13 mouse cellular contexts compared by ENCODE assay signal in the genomic region with DNA sequence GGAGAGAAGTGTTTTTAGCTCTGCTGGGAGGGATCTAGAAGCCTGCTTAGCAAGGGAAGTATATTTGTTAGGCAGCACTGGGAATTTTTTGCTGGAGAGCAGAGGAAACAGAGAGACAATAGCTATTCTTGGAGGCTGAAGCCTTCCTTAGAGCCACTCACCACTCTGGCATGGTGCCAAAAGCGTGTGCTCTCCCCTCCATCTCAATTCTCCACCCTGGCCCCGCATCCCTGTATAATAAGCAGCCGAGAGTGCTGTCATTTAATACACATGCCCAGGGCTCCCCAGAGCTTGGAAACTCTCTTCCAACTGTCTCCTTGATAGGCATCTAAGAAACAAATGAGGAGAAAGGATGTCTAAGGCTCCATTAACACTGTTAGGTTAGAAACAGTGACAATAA.
DNase-seq lines count a peak whose midpoint lies in the region; ATAC-seq lines count a peak whose summit lies in the region.
"Had no signal": no experiment of that assay in that cellular context is flagged by ENCODE, and none has a peak within 500 bp of the region (broad histone marks: within the 10 kb centered on the region; RNA-seq: fewer than 3 reads in every experiment).

No protein-coding gene starts in this region.

- 0 out of 2 replicates have a peak, but pooled peaks have one; percentile 49 for ATAC-seq in heart, embryonic 11.5 days (replicated peaks; ENCODE audit: insufficient number of reproducible peaks, low FRiP score, low TSS enrichment)
- no peak for ATAC-seq in liver, embryonic 12.5 days
- ATAC-seq in forebrain, embryonic 14.5 days: peak; percentile 68; the same call in 1 of the 2 replicates
- ATAC-seq in midbrain, embryonic 15.5 days (replicated peaks): peak; percentile 80
- ATAC-seq in granulocyte monocyte progenitor cell, adult 5-6 weeks (replicated peaks; ENCODE audit: poor library complexity, severe bottlenecking): no peak

- no peak overlapping the region for H3K27ac ChIP-seq in heart, embryonic 11.5 days (ENCODE audit: low read depth, low read length)
- no peak overlapping the region for H3K27ac ChIP-seq in liver, embryonic 12.5 days
- H3K27ac ChIP-seq in forebrain, embryonic 14.5 days (ENCODE audit: low read depth, low read length): no peak overlapping the region; the same call in 1 of the 2 replicates
- no peak overlapping the region for H3K27ac ChIP-seq in midbrain, embryonic 15.5 days
- H3K27ac ChIP-seq: stomach, embryonic 15.5 days had no signal

- WGBS in heart, embryonic 11.5 days (ENCODE audit: insufficient replicate concordance): 45% methylated on average over 3 of the region's 3 CpGs
- 56% methylated on average over 3 of the region's 3 CpGs for WGBS in liver, embryonic 12.5 days (ENCODE audit: insufficient replicate concordance)
- 1% methylated on average over 3 of the region's 3 CpGs for WGBS in forebrain, embryonic 14.5 days
- 19% methylated on average over 3 of the region's 3 CpGs for WGBS in midbrain, embryonic 15.5 days

- no peak for DNase-seq in heart, adult 9 months (ENCODE audit: low spot score in 2 of 2)
- peak; percentile 5 for DNase-seq in liver
- DNase-seq in forebrain, embryonic 14.5 days (ENCODE audit: low spot score): peak; percentile 74
- no peak for DNase-seq in ovary, postnatal 10 days (ENCODE audit: low spot score)
- DNase-seq: adrenal gland, postnatal 14 days; cerebellum, adult 9-10 months; gastrocnemius, postnatal 36 days; kidney, adult 9 months had no signal

- H3K9ac ChIP-seq in heart, embryonic 11.5 days (ENCODE audit: low read depth, low read length): no peak overlapping the region
- H3K9ac ChIP-seq in liver, embryonic 12.5 days: no peak overlapping the region
- H3K9ac ChIP-seq in forebrain, embryonic 14.5 days (ENCODE audit: low read length): no peak overlapping the region
- no peak overlapping the region for H3K9ac ChIP-seq in midbrain, embryonic 15.5 days
- H3K9ac ChIP-seq: stomach, embryonic 15.5 days had no signal

- no peak overlapping the region for H3K4me2 ChIP-seq in heart, embryonic 11.5 days
- H3K4me2 ChIP-seq in liver, embryonic 12.5 days: no peak overlapping the region
- no peak overlapping the region for H3K4me2 ChIP-seq in forebrain, embryonic 14.5 days (ENCODE audit: low read length)
- no peak overlapping the region for H3K4me2 ChIP-seq in midbrain, embryonic 15.5 days
- H3K4me2 ChIP-seq: stomach, embryonic 15.5 days had no signal

- H3K4me3 ChIP-seq in heart, embryonic 11.5 days (ENCODE audit: low read depth, low read length): no peak overlapping the region
- no peak overlapping the region for H3K4me3 ChIP-seq in liver, embryonic 12.5 days
- H3K4me3 ChIP-seq in forebrain, embryonic 14.5 days (ENCODE audit: low read depth, low read length): no peak overlapping the region
- H3K4me3 ChIP-seq in midbrain, embryonic 15.5 days: no peak overlapping the region
- H3K4me3 ChIP-seq: stomach, embryonic 15.5 days had no signal

- H3K27me3 ChIP-seq in heart, embryonic 11.5 days (ENCODE audit: control insufficient read depth, insufficient read depth, low read length): no peaks in the 10 kb centered on the region
- no peaks in the 10 kb centered on the region for H3K27me3 ChIP-seq in liver, embryonic 12.5 days (replicated peaks)
- no peaks in the 10 kb centered on the region for H3K27me3 ChIP-seq in forebrain, embryonic 14.5 days (replicated peaks; ENCODE audit: control insufficient read depth, insufficient read depth, low read length)
- H3K27me3 ChIP-seq in midbrain, embryonic 15.5 days (replicated peaks): no peaks in the 10 kb centered on the region
- H3K27me3 ChIP-seq: stomach, embryonic 15.5 days had no signal

- no peaks in the 10 kb centered on the region for H3K4me1 ChIP-seq in heart, embryonic 11.5 days (ENCODE audit: control insufficient read depth, insufficient read depth, low read length)
- H3K4me1 ChIP-seq in liver, embryonic 12.5 days: no peaks in the 10 kb centered on the region
- peaks cover 6% of the 10 kb centered on the region; the same call in 1 of the 2 replicates for H3K4me1 ChIP-seq in forebrain, embryonic 14.5 days (ENCODE audit: control insufficient read depth, insufficient read depth, low read length)
- peaks cover 10% of the 10 kb centered on the region; the same call in 1 of the 2 replicates for H3K4me1 ChIP-seq in midbrain, embryonic 15.5 days
- H3K4me1 ChIP-seq: stomach, embryonic 15.5 days had no signal

- H3K9me3 ChIP-seq in heart, embryonic 11.5 days (replicated peaks; ENCODE audit: control insufficient read depth, low read length): no peaks in the 10 kb centered on the region
- H3K9me3 ChIP-seq in liver, embryonic 12.5 days (replicated peaks): no peaks in the 10 kb centered on the region
- no peaks in the 10 kb centered on the region for H3K9me3 ChIP-seq in forebrain, embryonic 14.5 days (replicated peaks; ENCODE audit: control insufficient read depth, low read length)
- H3K9me3 ChIP-seq in midbrain, embryonic 15.5 days: no peaks in the 10 kb centered on the region
- H3K9me3 ChIP-seq: stomach, embryonic 15.5 days had no signal

- H3K36me3 ChIP-seq in heart, embryonic 11.5 days (ENCODE audit: control insufficient read depth, insufficient read depth, low read length): no peaks in the 10 kb centered on the region
- H3K36me3 ChIP-seq in liver, embryonic 12.5 days: no peaks in the 10 kb centered on the region
- no peaks in the 10 kb centered on the region for H3K36me3 ChIP-seq in forebrain, embryonic 14.5 days (ENCODE audit: control insufficient read depth, insufficient read depth, low read length)
- H3K36me3 ChIP-seq in midbrain, embryonic 15.5 days (replicated peaks): no peaks in the 10 kb centered on the region
- H3K36me3 ChIP-seq: stomach, embryonic 15.5 days had no signal

Comparison
In these comparisons a context has a peak if more than half of its experiments do, and no peak if none do; other contexts are left out.
1. ATAC-seq: peak in heart, embryonic 11.5 days (single experiment), forebrain, embryonic 14.5 days (single experiment) and midbrain, embryonic 15.5 days (single experiment); none in liver, embryonic 12.5 days (single experiment) and granulocyte monocyte progenitor cell, adult 5-6 weeks (single experiment).
2. DNase-seq: peak in liver (single experiment) and forebrain, embryonic 14.5 days (single experiment); none in heart, adult 9 months (0 of 2) and ovary, postnatal 10 days (single experiment).